Mouse (Mus musculus): ENCODE data around the gene Cfap61. TPM values are rescaled to one million over a fixed set of nuclear protein-coding genes. Genes with fewer than 3 reads are reported as not detected.

Gene Cfap61
- total and polyA plus RNA-seq, 3 experiments: 1.4 to 1.7 (median 1.5) TPM

DNA sequence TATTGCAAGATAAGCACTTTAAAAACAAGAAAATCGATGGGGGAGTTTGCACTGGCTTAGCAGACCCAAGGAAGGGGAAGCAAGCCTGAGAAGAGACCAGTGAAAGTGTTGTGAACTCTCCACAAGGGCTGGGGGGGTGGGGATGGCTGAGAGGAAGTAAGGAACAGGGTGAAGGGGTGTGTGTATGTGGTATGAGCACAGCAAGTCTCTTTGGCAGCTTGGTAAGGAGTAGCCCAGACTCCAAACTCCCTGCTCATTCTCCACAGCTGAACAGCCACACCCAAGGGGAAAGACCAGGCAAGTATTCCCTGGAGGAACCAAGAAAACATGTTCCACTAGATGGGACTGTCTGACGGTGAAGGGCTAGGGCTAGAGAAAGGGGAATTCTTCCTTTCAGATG lies 76.2 kb downstream of the Cfap61 start:
- TF ChIP-seq CTCF (IDR thresholded peaks at IDR 0.05) (no peak), EP300 (IDR thresholded peaks at IDR 0.05; ENCODE audit: insufficient read depth, low read depth, low read length) (no peak), POLR2A (IDR thresholded peaks at IDR 0.05; ENCODE audit: insufficient read depth, low read depth, low read length) (no peak)
- no peaks in the 10 kb centered on the region for H3K36me3 ChIP-seq (ENCODE audit: control insufficient read depth, insufficient read depth, low read length)
- H3K9ac ChIP-seq (ENCODE audit: low read depth, low read length): no peak overlapping the region
- H3K27ac ChIP-seq: no peak overlapping the region
- no peaks in the 10 kb centered on the region for H3K27me3 ChIP-seq (ENCODE audit: control insufficient read depth, insufficient read depth, low read length)
- H3K4me3 ChIP-seq: no peak overlapping the region
- no peak for DNase-seq
- no peaks in the 10 kb centered on the region for H3K79me2 ChIP-seq (replicated peaks; ENCODE audit: control insufficient read depth, insufficient read depth, low read length)
- 22% methylated on average over 2 of the region's 2 CpGs for WGBS
- H3K4me1 ChIP-seq (ENCODE audit: control insufficient read depth, insufficient read depth, low read length): no peaks in the 10 kb centered on the region; the same call in 1 of the 2 replicates
- intact Hi-C loops (cut with DNase I): no loop called here

DNA sequence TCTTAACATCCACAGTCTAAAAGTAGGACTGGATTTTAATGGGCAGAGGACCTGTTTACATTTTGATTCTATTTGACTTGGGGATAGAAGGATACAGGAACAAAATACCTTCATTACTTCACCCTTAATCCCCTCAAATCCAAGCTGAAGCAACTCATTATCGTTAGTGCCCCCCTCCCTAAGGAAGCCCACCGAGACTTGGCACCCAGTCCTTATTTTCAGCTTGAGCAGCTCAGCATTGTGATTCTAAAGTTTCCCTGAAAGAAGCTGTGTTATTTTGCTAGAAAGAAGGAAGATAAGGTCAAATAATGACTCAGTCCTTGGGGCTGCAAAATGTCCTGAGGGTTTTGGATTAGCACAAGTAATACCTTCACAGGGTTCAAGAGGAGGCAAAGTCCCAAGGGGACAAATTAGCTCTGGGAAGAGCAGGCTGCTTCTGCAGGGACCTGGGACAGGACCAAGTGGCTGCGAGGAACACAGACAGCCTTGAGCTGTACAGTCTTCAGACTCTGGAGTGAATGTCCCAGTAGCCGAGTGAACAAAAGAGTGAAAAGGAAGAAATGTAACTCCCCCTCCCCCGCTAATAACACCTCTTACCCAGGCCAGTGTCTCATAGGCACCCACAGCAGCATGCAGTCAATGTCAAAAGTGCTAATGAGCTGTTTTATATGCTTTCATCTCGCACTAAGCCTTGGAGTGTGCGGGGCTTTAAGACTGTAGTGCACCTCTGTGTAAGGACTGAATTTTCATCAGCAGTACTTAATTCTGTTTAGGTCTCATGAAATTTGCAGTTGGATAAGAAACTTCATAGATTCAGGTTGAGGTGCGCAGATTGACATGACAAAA lies 81.0 kb downstream of the Cfap61 start:
- H3K4me1 ChIP-seq (ENCODE audit: control insufficient read depth, insufficient read depth, low read length): no peaks in the 10 kb centered on the region; the same call in 1 of the 2 replicates
- H3K9ac ChIP-seq (ENCODE audit: low read depth, low read length): no peak overlapping the region
- H3K79me2 ChIP-seq (replicated peaks; ENCODE audit: control insufficient read depth, insufficient read depth, low read length): no peaks in the 10 kb centered on the region
- no peaks in the 10 kb centered on the region for H3K36me3 ChIP-seq (ENCODE audit: control insufficient read depth, insufficient read depth, low read length)
- 58% methylated on average over 8 of the region's 8 CpGs for WGBS
- no peak overlapping the region for H3K4me3 ChIP-seq
- no peak for DNase-seq
- TF ChIP-seq CTCF (IDR thresholded peaks at IDR 0.05) (no peak), POLR2A (IDR thresholded peaks at IDR 0.05; ENCODE audit: insufficient read depth, low read depth, low read length) (no peak), EP300 (IDR thresholded peaks at IDR 0.05; ENCODE audit: insufficient read depth, low read depth, low read length) (no peak)
- no peak overlapping the region for H3K27ac ChIP-seq
- H3K27me3 ChIP-seq (ENCODE audit: control insufficient read depth, insufficient read depth, low read length): no peaks in the 10 kb centered on the region
- intact Hi-C loops (cut with DNase I): no loop called here

DNA sequence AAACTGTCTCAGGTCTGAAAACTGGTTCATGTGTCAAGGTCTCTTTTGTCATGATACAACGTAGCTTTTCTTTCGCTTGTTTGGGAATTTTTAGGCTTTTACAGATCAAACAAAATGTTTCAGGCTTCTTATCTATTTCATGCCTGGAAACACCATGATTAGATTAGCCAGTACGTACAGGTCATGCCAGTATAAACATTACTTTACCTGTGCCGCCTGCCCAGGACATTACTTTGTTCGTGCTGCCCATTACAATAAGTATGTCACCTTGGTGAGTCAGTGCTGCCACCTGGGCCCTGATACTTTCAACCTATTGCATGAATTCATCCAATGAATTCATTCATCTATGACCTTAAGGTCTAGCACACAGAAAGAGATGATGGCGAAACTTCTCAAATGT lies 88.3 kb downstream of the Cfap61 start:
- DNase-seq: no peak
- H3K36me3 ChIP-seq (ENCODE audit: control insufficient read depth, insufficient read depth, low read length): no peaks in the 10 kb centered on the region
- intact Hi-C loops (cut with DNase I): no loop called here
- no peak for TF ChIP-seq CTCF (IDR thresholded peaks at IDR 0.05)
- TF ChIP-seq EP300 (IDR thresholded peaks at IDR 0.05; ENCODE audit: insufficient read depth, low read depth, low read length): no peak
- no peak for TF ChIP-seq POLR2A (IDR thresholded peaks at IDR 0.05; ENCODE audit: insufficient read depth, low read depth, low read length)
- no peaks in the 10 kb centered on the region for H3K79me2 ChIP-seq (replicated peaks; ENCODE audit: control insufficient read depth, insufficient read depth, low read length)
- H3K4me3 ChIP-seq: no peak overlapping the region
- no peak overlapping the region for H3K9ac ChIP-seq (ENCODE audit: low read depth, low read length)
- no peak overlapping the region for H3K27ac ChIP-seq
- H3K27me3 ChIP-seq (ENCODE audit: control insufficient read depth, insufficient read depth, low read length): no peaks in the 10 kb centered on the region
- no peaks in the 10 kb centered on the region for H3K4me1 ChIP-seq (ENCODE audit: control insufficient read depth, insufficient read depth, low read length)
- WGBS: 69% methylated on average over 6 of the region's 6 CpGs

DNA sequence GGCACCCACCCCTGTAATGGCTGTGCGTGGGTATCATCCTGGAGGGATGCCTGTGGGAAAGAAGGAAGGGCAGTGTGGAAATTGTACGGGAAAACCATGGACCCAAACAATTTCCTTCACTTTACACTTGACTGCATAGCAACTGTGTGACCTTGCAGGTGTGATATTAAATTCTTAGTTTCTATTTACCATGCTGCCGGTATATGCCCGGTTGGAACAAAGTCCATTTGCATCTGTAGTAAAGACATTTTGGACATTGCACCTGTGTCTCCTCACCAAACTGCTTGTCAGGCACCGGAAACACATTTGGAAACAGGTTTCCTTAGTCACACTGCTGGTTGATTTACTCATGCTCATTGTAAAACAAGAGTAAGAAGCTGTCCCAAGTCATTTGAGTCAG lies 109.1 kb downstream of the Cfap61 start:
- Histone ChIP-seq H3K36me3 (ENCODE audit: control insufficient read depth, insufficient read depth, low read length) (no peaks in the 10 kb centered on the region), H3K27ac (no peak overlapping the region), H3K4me3 (no peak overlapping the region), H3K4me1 (ENCODE audit: control insufficient read depth, insufficient read depth, low read length) (no peaks in the 10 kb centered on the region), H3K27me3 (ENCODE audit: control insufficient read depth, insufficient read depth, low read length) (0 out of 2 replicates have a peak, but pooled peaks cover 3% of the 10 kb centered on the region), H3K9ac (ENCODE audit: low read depth, low read length) (no peak overlapping the region), H3K79me2 (replicated peaks; ENCODE audit: control insufficient read depth, insufficient read depth, low read length) (no peaks in the 10 kb centered on the region)
- DNase-seq: no peak
- intact Hi-C loops (cut with DNase I): no loop called here
- WGBS: 89% methylated on average over 5 of the region's 5 CpGs
- TF ChIP-seq EP300 (IDR thresholded peaks at IDR 0.05; ENCODE audit: insufficient read depth, low read depth, low read length) (no peak), CTCF (IDR thresholded peaks at IDR 0.05) (no peak), POLR2A (IDR thresholded peaks at IDR 0.05; ENCODE audit: insufficient read depth, low read depth, low read length) (no peak)

DNA sequence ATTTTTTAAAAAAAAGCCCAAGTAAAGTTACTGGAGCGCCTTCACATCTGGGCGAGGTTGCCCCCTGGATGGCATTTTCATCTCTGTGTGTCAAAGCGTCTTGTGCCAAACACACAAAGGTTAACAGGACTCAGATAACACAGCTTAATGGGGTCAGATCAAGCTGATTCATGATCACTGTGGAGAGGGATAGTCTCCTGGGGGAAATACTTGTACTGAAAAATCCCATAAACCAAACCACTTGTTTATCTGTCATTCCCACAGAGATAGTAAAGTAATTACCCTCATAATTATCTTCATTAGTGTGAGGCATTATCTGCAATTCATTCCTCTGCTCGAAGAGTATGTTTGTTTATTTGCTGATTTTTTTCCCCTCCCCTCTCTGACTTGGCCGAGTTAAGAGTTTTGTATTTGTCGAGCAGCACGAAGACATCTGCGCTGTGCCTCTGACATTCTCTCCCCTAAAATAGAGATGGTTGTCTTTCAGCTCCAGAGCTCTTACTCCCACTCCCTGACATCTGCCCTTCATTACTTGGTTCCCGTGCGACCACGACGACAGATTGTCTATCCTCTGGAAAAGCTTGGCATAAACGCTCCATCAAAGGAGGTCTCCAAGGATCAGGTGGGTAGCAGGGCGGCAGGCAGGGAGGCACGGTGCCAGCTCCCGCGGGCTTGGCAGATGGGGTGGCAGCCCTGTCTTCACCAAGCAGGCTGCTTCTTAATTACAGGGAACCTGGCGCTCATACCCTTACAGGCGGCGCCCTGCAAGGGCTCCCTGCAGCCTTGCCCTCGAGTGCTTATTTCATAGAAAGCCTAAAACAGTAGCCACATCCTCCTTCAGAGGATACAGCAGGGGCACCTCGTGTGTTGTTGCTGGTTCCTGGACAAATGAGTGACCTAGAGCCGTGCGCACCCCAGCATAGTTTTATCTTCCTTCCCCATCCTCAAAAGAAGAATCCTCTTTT lies 110.6 kb downstream of the Cfap61 start:
- H3K79me2 ChIP-seq (replicated peaks; ENCODE audit: control insufficient read depth, insufficient read depth, low read length): no peaks in the 10 kb centered on the region
- intact Hi-C loops (cut with DNase I): no loop called here
- H3K4me3 ChIP-seq: no peak overlapping the region
- WGBS: 44% methylated on average over 24 of the region's 24 CpGs
- H3K27me3 ChIP-seq (ENCODE audit: control insufficient read depth, insufficient read depth, low read length): 0 out of 2 replicates have a peak, but pooled peaks cover 3% of the 10 kb centered on the region
- TF ChIP-seq EP300 (IDR thresholded peaks at IDR 0.05; ENCODE audit: insufficient read depth, low read depth, low read length) (no peak), CTCF (IDR thresholded peaks at IDR 0.05) (no peak), POLR2A (IDR thresholded peaks at IDR 0.05; ENCODE audit: insufficient read depth, low read depth, low read length) (no peak)
- H3K4me1 ChIP-seq (ENCODE audit: control insufficient read depth, insufficient read depth, low read length): no peaks in the 10 kb centered on the region
- H3K27ac ChIP-seq: no peak overlapping the region
- H3K9ac ChIP-seq (ENCODE audit: low read depth, low read length): no peak overlapping the region
- DNase-seq: no peak
- H3K36me3 ChIP-seq (ENCODE audit: control insufficient read depth, insufficient read depth, low read length): no peaks in the 10 kb centered on the region

Measured in heart, adult 2 months (tissue).